Mouse (Mus musculus) heart, adult 9 months (tissue): ENCODE measurements around the gene Irx1.

Experiments used
- DNase-seq, 2 experiments: peaks; one replicate each; pipeline ENCODE4 v3.0.0; 2022; ENCODE audit warnings: low spot score in 2 of 2

The Irx1 gene

GRCm38 (mm10) chr13:71963356-71964351 is at the start of gene Irx1:
Gene Irx1, minus strand, starts transcription at chr13:71963723.
- DNase-seq: no peak

DNA sequence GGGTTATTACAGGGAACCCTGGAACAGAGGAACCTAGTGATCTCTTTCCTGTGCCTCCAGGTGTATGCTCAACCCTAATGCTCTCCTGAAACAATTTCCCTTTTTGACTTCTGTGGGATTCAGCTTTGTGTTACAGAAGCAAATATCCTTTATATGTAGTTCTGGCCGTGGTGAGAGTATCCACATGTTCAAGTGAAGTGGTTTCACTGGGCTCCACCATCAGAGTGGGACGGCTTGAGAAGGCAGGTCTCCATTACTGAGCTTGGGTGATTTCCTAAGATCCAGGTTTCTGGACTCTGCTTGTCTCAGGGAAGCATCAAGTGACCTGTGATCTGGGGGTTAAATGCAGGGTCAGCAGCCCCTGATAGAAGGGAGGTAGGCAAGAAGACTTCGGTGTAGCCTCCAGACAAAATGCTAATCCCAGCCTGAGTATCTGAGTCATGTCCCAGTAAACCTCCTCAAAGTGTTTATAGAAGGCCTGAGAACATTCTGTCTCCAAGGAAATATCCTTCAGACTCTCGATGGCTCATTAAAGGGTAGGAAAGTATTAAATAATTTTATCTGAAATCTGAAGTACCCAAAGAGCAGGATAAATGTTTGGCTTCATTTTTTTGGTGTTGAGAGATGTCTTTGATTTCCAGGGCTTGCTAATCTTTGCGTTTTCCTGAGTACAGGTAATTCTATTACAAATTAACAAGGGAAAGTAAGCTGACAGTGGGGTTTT is 16.6 kb upstream of the Irx1 start:
- no peak for DNase-seq

DNA sequence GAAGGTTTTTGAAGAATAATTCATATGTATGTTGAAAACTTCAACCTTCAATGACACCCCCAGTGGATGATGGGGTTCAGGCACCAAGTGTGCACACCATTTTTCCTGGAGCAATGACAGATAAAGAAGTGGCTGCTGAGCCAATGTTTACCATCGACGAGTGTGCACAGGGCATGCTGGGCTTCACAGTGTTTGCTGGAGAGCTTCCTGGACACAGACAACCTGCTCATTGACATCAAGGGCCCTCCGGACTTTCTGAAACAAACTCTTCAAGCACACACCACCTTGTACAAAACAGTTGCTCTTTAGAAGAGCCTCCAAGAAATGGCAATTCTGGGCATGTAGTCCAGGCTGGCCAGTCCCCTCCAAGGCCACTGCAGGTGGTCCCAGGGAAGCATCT is 12.2 kb upstream of the Irx1 start:
- DNase-seq: no peak

- DNase-seq: no peak
These were observed 4.8 kb upstream of the Irx1 start for GRCm38 (mm10) chr13:71968286-71968685.

- no peak for DNase-seq
These were observed 4.1 kb upstream of the Irx1 start for GRCm38 (mm10) chr13:71967341-71968250.

DNA sequence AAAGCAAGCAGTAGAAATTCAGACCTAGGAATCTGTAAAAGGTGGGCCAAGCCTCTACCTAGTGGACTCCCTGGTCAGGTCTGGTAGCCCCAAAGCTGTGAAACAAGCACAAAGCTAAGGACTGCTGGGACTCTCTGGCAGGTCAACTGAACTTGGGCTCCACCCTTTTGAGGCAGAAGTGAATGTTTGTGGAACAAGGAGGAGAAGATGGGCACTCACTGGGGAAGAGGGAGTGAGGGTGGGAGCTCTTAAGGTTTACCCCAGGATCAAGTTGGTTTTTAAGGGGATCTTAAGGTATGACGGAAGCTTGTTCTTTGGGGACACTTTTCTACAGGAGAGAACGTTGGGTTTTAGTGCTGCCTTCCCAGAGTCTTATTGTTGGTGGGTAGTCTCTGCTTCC is 3.1 kb upstream of the Irx1 start:
- DNase-seq: no peak

GRCm38 (mm10) chr13:71964366-71964765 is 843 bp upstream of the Irx1 start:
- DNase-seq: no peak

DNA sequence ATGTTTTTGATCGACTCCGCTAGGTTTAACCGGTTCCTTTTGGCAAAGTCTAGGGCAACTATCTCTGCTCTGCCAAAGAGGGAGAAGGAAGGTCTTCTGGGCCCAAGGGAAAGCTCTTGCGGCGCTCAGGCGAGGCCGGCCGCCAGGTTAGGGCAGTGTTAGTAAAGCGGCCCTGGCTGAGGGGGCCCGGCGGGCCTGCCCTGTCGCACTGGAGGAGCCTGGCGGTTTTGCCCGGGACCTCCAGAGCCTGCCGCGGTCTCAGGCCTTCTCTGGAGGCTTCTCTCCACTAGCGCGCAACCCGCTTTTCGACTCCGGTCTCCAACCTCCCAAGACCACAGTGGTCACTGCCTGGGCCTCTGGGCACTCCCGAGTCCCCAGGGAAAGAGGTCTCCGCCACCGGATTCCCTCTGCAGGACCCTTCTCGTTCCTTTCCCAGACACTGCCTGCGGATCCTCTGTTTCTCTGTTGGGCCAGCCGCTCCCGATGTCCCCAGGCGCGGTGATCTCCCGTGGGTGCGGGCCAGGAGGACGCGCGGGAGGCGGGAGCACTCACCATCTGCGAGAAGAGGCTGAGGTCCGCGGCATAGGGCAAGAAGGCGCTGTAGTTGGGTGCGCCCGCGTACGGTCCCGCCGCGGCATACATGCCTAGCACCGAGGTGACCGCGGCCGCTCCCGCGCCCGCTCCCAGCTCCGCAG is 715 bp downstream of the Irx1 start:
- peak in 1 of 2 experiments; percentile 15 for DNase-seq

GRCm38 (mm10) chr13:71961891-71962660 is 1.4 kb downstream of the Irx1 start:
- no peak for DNase-seq

DNA sequence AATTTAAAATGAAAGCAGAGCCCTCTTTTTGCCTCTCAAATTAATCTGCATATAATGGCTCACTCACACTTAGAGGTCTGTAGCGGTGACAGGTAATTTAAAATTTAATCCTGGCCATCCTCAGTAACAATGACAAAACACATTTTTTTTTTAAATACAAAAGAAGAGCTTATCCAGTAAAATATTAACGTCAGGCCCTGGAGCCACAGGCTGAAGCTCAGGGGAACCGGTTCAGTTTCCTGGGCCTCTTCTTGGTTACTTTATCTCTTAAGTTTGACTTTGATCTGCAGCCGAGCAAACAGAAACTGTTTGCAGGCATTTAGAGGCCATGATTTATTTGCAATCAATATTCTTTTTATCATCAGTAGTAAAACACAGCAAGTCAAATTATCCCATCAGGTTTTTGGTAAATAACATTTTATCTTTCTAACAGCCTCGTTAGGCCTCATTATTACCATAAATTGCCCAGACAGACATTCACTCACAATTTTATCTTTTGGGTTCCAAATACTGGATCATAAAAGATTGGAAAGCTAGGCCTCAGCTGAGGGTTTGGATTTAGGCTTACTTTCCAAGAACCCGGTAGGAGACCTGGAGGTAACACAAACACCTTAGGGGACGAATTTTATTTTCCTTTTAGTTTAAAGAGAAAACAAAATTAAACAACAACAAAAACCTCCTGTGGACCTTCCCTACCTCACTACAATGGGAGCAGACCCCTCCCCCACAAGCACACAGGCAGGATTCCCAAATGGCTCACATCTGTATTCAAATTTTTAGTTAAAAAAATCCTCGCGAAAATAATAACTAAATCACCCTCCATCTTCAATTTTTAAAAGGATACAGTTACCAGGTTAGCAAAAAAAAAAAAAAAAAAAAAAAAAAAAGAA is 2.4 kb downstream of the Irx1 start:
- DNase-seq: no peak

- no peak for DNase-seq
These were observed 3.2 kb downstream of the Irx1 start for GRCm38 (mm10) chr13:71960277-71960672.

GRCm38 (mm10) chr13:71959361-71960276 is 3.9 kb downstream of the Irx1 start:
- DNase-seq: no peak

GRCm38 (mm10) chr13:71958651-71959050 is 4.9 kb downstream of the Irx1 start:
- no peak for DNase-seq

GRCm38 (mm10) chr13:71957811-71958351 is 5.6 kb downstream of the Irx1 start:
- no peak for DNase-seq

- no peak for DNase-seq
These were observed 6.4 kb downstream of the Irx1 start for GRCm38 (mm10) chr13:71957147-71957546.

GRCm38 (mm10) chr13:71956481-71956880 is 7.0 kb downstream of the Irx1 start:
- no peak for DNase-seq

DNA sequence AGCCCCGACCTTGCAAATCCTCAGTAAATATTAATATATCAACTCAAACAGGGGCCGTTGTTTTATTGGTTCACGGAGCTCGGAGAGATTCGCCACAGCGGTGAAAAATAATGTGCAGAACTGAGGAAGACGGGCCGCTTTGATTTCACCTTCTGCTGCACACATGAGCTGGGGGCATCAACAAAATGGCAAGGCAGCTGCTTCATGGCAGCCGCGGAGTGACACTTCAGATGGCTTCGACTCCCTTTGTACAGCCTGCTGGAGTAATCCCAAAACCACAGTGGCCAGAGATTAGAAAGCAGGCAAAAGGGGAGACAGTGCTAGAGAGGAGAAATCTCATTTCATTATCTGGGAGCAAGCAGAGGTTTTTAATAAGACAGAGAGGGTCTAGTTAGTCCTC is 11.6 kb downstream of the Irx1 start:
- DNase-seq: no peak

DNA sequence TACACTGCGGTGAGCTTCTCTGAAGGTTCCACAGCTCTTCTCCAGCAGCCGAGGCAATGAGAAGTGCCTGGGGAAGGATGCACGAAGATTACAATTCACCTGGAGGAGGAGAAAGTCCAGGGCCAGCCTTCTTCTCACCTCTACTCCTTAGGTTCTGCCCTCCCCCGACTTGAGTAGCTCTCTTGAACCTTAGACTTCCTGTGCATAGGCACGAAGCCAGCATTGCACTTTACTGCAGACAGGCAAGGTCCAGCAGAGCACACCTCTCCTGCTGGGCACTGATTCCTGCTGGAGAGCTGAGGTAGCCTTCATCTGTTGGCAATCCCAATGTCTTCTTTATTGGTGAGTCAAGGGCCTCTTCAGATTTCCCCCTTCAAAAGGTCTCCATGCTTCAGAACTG is 13.7 kb downstream of the Irx1 start:
- DNase-seq: no peak
